Mouse (Mus musculus) limb, embryonic 14.5 days (tissue): Measurements from ENCODE around the gene Gas2l1. TPM values are rescaled to one million over a fixed set of nuclear protein-coding genes. Genes with fewer than 3 reads are reported as not detected.
A peak's percentile ranks its signal among the peaks of the same experiment; 100 is the strongest.

ENCODE experiments used
- ATAC-seq: fragments of 200-750 bp; cut with Nextera tagmentation; 2 replicates; pipeline ENCODE4 v1.8.0; 2017; ENCODE audit warnings: low read depth, moderate number of reproducible peaks, moderate TSS enrichment; ENCODE audit not compliant: low FRiP score
- DNase-seq: peaks from one replicate; pipeline ENCODE4 v3.0.0-alpha.2; 2015; ENCODE audit warnings: low spot score
- H3K27ac ChIP-seq: fragments of 300-500 bp; sonication (generic); replicated peaks from 2 replicates; pipeline ENCODE4 v1.5.1; 2014; ENCODE audit warnings: low read depth, mild to moderate bottlenecking, low read length, moderate library complexity, mixed read lengths
- H3K27me3 ChIP-seq: fragments of 300-500 bp; sonication (generic); 2 replicates; pipeline ENCODE4 v1.6.1; 2014; ENCODE audit warnings: low read length, mixed read lengths; ENCODE audit not compliant: control insufficient read depth, insufficient read depth
- H3K36me3 ChIP-seq: fragments of 300-500 bp; sonication (generic); 2 replicates; pipeline ENCODE4 v1.6.1; 2014; ENCODE audit warnings: mild to moderate bottlenecking, low read length, moderate library complexity, mixed read lengths; ENCODE audit not compliant: control insufficient read depth, insufficient read depth
- H3K4me1 ChIP-seq: fragments of 300-500 bp; sonication (generic); 2 replicates; pipeline ENCODE4 v1.6.1; 2014; ENCODE audit warnings: antibody characterized with exemption, low read length, mixed read lengths; ENCODE audit not compliant: control insufficient read depth, insufficient read depth
- H3K4me2 ChIP-seq: fragments of 300-500 bp; sonication (generic); replicated peaks from 2 replicates; pipeline ENCODE4 v1.6.1; 2014; ENCODE audit warnings: low read depth, mild to moderate bottlenecking, low read length, moderate library complexity; ENCODE audit not compliant: severe bottlenecking
- H3K4me3 ChIP-seq: fragments of 300-500 bp; sonication (generic); replicated peaks from 2 replicates; pipeline ENCODE4 v1.5.1; 2014; ENCODE audit warnings: low read length
- H3K9ac ChIP-seq: fragments of 300-500 bp; sonication (generic); 2 replicates; pipeline ENCODE4 v1.6.1; 2014; ENCODE audit warnings: mild to moderate bottlenecking, low read depth, low read length, moderate library complexity; ENCODE audit not compliant: severe bottlenecking
- H3K9me3 ChIP-seq: fragments of 300-500 bp; sonication (generic); 2 replicates; pipeline ENCODE4 v1.6.1; 2016; ENCODE audit warnings: low read length; ENCODE audit not compliant: control insufficient read depth
- POLR2A ChIP-seq: fragments of 200-500 bp; IDR thresholded peaks from 2 replicates; pipeline ENCODE4 v1.8.0; 2012; ENCODE audit warnings: inconsistent platforms, mild to moderate bottlenecking, moderate library complexity, borderline replicate concordance; ENCODE audit not compliant: insufficient read depth, insufficient read length; ENCODE audit errors: extremely low read depth
- WGBS: fragments of 180-500 bp; shearing (Covaris S2); extraction: QIAGEN DNeasy Blood & Tissue Kit; methylation state at CpG from one replicate; pipeline ENCODE4 v1.1.7; 2014; 5-methylcytosine and 5-hydroxymethylcytosine counted together
- polyA plus RNA-seq, 2 experiments: library from polyadenylated mRNA; depleted of rRNA in 1 of 2; stranded (reverse) in 1 of 2; unstranded in 1 of 2; fragments of >200 nt; fragmentation: Nextera tagmentation in 1 of 2; extraction: Ambion mirVana in 1 of 2; gene quantifications; 2 replicates each; pipeline versions ENCODE4 v1.2.1 to v1.2.3; 2012 to 2014

Gene Gas2l1
- polyA plus RNA-seq, 2 experiments = 38.0 to 41.4 TPM

DNA sequence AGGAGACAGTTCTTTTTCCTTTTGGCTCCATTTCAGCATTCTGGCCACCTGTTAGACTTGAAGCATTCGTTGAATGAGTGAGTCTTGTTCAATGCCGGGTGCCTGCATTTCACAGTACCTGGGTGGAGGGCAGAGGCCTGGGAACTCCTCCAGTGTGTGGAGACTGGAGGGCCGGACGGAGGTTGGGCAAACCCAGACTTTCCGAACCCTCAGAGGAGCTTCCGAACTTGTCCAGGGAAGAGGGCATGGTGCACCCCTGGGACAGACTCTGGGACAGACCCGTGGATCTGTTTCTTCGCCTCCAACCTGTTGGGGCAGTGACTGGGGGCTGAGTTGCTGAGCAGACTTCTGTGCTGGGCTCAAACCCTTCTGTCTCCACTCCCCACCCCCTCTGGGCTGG lies 8.1 kb downstream of the Gas2l1 start:
- DNase-seq (no peak), ATAC-seq (no peak)
- Histone ChIP-seq H3K9me3 (no peaks in the 10 kb centered on the region), H3K4me1 (peaks cover 32% of the 10 kb centered on the region), H3K27me3 (peaks cover 64% of the 10 kb centered on the region), H3K9ac (no peak overlapping the region), H3K4me3 (no peak overlapping the region), H3K27ac (no peak overlapping the region), H3K36me3 (peaks cover 11% of the 10 kb centered on the region), H3K4me2 (no peak overlapping the region; the same call in 1 of the 2 replicates)
- no peak for TF ChIP-seq POLR2A
- WGBS = 54% methylated on average over 8 of the region's 8 CpGs

DNA sequence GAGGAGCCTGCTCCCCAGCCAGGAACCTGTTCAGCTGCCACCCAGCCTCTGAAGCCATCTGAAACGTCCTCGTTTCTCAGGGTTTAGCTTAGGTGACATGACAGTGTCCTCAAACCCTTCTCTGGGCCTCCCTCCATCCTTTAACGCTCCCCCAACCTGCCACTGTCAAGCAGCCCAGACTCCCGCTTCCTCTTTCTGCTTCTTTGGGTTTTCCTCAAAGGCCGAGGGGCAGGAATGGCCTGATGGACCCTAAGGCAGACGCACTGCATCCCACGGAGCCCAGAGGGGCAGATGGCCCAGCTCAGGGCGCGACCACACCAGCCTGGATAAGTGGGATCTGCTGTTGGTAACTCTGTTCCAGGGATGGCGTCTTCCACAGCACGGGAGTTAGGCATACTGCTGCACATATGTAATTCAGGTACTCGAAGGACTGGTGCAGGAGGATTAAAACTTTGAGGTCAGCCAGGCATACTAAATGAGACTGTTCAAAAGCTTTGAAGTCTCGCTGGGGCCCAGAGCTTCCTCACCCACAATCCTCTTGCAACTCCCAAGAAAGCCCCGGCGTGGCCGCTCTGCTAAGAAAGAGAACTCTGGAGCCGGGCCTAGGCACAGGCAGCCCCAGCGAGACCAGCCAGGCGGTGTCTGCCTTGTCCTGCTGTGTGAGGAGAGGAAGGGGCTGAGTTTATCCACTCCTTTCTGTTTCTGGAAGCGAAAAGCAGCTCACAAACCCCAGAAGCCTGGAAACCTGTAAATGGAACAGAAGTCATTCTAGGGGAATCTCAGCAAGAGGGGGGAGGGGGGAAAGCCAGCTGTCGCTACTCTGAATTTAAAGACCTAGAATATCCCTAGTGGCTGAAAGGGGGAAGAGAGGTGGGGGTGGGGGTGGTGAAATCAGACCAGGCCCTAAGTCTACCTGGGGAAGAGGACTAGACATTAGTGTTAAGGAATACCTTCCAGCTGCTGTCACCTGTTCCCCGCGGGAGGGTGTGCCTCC lies 8.9 kb downstream of the Gas2l1 start:
- Histone ChIP-seq H3K27me3 (peaks cover 56% of the 10 kb centered on the region), H3K9me3 (no peaks in the 10 kb centered on the region), H3K27ac (no peak overlapping the region; the same call in 1 of the 2 replicates), H3K4me3 (no peak overlapping the region), H3K36me3 (peaks cover 10% of the 10 kb centered on the region), H3K4me2 (no peak overlapping the region), H3K9ac (0 out of 2 replicates have a peak overlapping the region, but pooled peaks have one; percentile 16), H3K4me1 (peaks cover 23% of the 10 kb centered on the region)
- no peak for DNase-seq
- no peak for ATAC-seq
- WGBS = 29% methylated on average over 21 of the region's 23 CpGs
- no peak for TF ChIP-seq POLR2A

DNA sequence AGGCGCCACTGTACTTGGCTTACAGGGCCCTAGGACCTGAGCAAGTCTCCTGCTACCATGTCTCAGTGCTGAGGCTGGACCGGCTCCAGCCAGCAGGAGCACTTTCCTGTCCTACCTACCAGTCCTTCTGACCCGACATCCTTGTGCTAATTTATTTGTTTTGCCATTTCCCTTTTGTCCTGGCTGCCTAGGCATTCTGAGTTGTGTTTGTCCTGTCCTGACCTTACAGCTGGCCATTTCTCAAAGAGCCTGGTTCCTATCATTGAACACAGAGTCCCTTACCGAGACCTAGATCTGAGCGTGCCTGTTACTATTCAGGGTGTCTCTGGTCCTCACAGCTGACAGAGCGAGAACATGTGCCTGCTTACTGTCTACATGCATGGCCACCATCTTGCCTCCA lies 10.3 kb downstream of the Gas2l1 start:
- Histone ChIP-seq H3K9me3 (no peaks in the 10 kb centered on the region), H3K27ac (no peak overlapping the region), H3K9ac (no peak overlapping the region), H3K4me3 (no peak overlapping the region), H3K4me2 (no peak overlapping the region), H3K36me3 (no peaks in the 10 kb centered on the region), H3K27me3 (peaks cover 43% of the 10 kb centered on the region), H3K4me1 (peaks cover 20% of the 10 kb centered on the region)
- DNase-seq (no peak), ATAC-seq (no peak)
- no peak for TF ChIP-seq POLR2A
- 65% methylated on average over 6 of the region's 6 CpGs for WGBS

DNA sequence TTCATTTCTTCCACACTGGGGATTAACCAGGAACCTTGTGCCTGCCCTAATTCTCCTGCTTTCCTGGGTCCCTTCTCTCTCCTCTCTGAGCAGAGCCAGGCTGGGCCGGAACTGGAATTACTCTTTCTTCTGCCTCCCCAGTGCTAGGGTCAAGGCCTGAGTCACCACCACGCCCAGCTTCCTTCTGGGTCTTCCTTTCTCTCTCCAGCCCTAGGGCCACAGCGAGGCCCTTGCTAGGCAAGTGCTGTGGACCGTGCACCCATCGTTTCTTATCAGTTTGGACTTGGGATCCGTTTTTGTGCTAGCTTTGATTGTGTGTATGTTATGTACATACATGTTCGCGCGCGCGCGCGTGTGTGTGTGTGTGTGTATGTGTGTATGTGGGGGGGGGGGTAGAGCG lies 11.0 kb downstream of the Gas2l1 start:
- no peaks in the 10 kb centered on the region for H3K9me3 ChIP-seq
- peaks cover 35% of the 10 kb centered on the region for H3K27me3 ChIP-seq
- 90% methylated on average over 14 of the region's 14 CpGs for WGBS
- DNase-seq = no peak
- TF ChIP-seq POLR2A = no peak
- no peak overlapping the region for H3K27ac ChIP-seq
- no peak for ATAC-seq
- peaks cover 18% of the 10 kb centered on the region for H3K4me1 ChIP-seq
- H3K36me3 ChIP-seq = no peaks in the 10 kb centered on the region
- H3K4me2 ChIP-seq = no peak overlapping the region
- no peak overlapping the region for H3K9ac ChIP-seq
- no peak overlapping the region for H3K4me3 ChIP-seq

DNA sequence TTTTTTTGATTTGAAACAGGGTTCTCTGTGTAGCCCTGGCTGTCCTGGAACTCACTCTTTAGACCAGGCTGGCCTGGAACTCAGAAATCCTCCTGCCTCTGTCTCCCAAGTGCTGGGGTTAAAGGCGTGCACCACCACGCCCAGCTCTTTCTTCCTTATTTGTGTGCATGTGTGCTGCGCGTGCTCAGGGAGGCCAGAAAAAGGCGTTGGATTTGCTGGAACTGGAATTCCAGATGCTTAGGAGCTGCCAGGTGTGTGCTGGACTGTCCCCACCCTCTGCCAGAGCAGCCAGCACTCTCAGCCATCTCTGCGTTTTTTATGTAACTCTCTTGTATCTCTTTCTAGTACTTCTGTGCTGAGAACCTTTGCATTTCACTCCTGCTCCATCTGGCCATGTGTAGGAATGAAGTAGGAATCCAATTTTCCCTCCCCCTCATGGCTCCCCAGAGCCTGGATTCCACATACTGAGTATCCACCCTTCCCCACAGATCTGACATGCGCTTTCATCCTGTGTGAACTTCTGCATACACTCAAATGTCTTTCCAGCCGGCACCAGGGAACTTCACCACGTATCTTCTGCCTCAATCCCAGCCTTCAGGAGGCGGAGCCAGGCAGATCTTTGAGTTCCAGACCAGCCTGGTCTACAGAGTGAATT lies 12.8 kb downstream of the Gas2l1 start:
- no peak overlapping the region for H3K9ac ChIP-seq
- peaks cover 20% of the 10 kb centered on the region; the same call in 1 of the 2 replicates for H3K27me3 ChIP-seq
- H3K9me3 ChIP-seq = no peaks in the 10 kb centered on the region
- ATAC-seq (no peak), DNase-seq (peak; percentile 46)
- H3K36me3 ChIP-seq = no peaks in the 10 kb centered on the region
- no peak overlapping the region for H3K27ac ChIP-seq
- WGBS = 60% methylated on average over 10 of the region's 10 CpGs
- H3K4me2 ChIP-seq = no peak overlapping the region
- H3K4me3 ChIP-seq = no peak overlapping the region
- TF ChIP-seq POLR2A = no peak
- peaks cover 8% of the 10 kb centered on the region for H3K4me1 ChIP-seq
